Mouse (Mus musculus): ENCODE results near the gene Serpinb9. TPM values are rescaled to one million over a fixed set of nuclear protein-coding genes. Genes with fewer than 3 reads are reported as not detected.

Gene Serpinb9
- polyA plus RNA-seq, 1 experiment, result 19.2 TPM

Other genes starting within 250 kb of the Serpinb9 start
- 0.01 and 0.04 TPM in 2 replicates for gene Mylk4, start 219.3 kb upstream of the Serpinb9 start, polyA plus RNA-seq (2012; rRNA removed)
- 33.8 and 34.4 TPM in 2 replicates for gene Wrnip1, start 201.2 kb upstream of the Serpinb9 start, polyA plus RNA-seq (2012; rRNA removed)
- gene D930007J09Rik, start 200.4 kb upstream of the Serpinb9 start, polyA plus RNA-seq (2012; rRNA removed), result not detected in 2 replicates
- 14.6 and 18.0 TPM in 2 replicates for gene Serpinb1a, start 152.1 kb upstream of the Serpinb9 start, polyA plus RNA-seq (2012; rRNA removed)
- 0.38 and 0.45 TPM in 2 replicates for gene Serpinb1c, start 105.0 kb upstream of the Serpinb9 start, polyA plus RNA-seq (2012; rRNA removed)
- gene Serpinb6b, start 38.0 kb upstream of the Serpinb9 start, polyA plus RNA-seq (2012; rRNA removed), result 15.0 and 22.1 TPM in 2 replicates
- 0.50 and 0.78 TPM in 2 replicates for gene Serpinb9b, start 24.2 kb downstream of the Serpinb9 start, polyA plus RNA-seq (2012; rRNA removed)
- 0.12 and 0.19 TPM in 2 replicates for gene Serpinb1b, start 75.3 kb downstream of the Serpinb9 start, polyA plus RNA-seq (2012; rRNA removed)
- gene Serpinb9c, start 156.5 kb downstream of the Serpinb9 start, polyA plus RNA-seq (2012; rRNA removed), result not detected in 2 replicates
- not detected in 2 replicates for gene Serpinb9d, start 189.7 kb downstream of the Serpinb9 start, polyA plus RNA-seq (2012; rRNA removed)
- gene Serpinb9e, start 246.4 kb downstream of the Serpinb9 start, polyA plus RNA-seq (2012; rRNA removed), result not detected in 2 replicates